Mouse (Mus musculus) thymus, adult 2 months (tissue): ENCODE data around the gene Ambra1. TPM values are rescaled to one million over a fixed set of nuclear protein-coding genes. Genes with fewer than 3 reads are reported as not detected.

Experiments used
- DNase-seq: peaks from one replicate; pipeline ENCODE4 v3.0.0; 2021
- H3K27ac ChIP-seq: fragments of 200-500 bp; 2 replicates; pipeline ENCODE4 v1.5.1; 2012; ENCODE audit warnings: low read length, control low read depth; ENCODE audit not compliant: control insufficient read depth, insufficient read depth
- H3K27me3 ChIP-seq: fragments of 200-500 bp; 2 replicates; pipeline ENCODE4 v1.6.1; 2012; ENCODE audit warnings: mild to moderate bottlenecking, low read length, moderate library complexity, mixed read lengths; ENCODE audit not compliant: control insufficient read depth, insufficient read depth
- H3K36me3 ChIP-seq: fragments of 200-500 bp; 2 replicates; pipeline ENCODE4 v1.6.1; 2012; ENCODE audit warnings: mild to moderate bottlenecking, low read length, moderate library complexity; ENCODE audit not compliant: control insufficient read depth, insufficient read depth
- H3K4me1 ChIP-seq: fragments of 200-500 bp; replicated peaks from 2 replicates; pipeline ENCODE4 v1.6.1; 2012; ENCODE audit warnings: low read length; ENCODE audit not compliant: control insufficient read depth, insufficient read depth
- H3K4me3 ChIP-seq: fragments of 200-500 bp; 2 replicates; pipeline ENCODE4 v1.5.1; 2012; ENCODE audit warnings: mild to moderate bottlenecking, low read length, control low read depth, moderate library complexity; ENCODE audit not compliant: control insufficient read depth, insufficient read depth
- CTCF ChIP-seq: fragments of 200-500 bp; IDR thresholded peaks from 2 replicates; pipeline ENCODE4 v1.5.1; 2012; ENCODE audit warnings: mild to moderate bottlenecking, control low read depth, low read length, moderate library complexity, borderline replicate concordance; ENCODE audit not compliant: control insufficient read depth, poor library complexity, insufficient read depth; ENCODE audit errors: extremely low read depth
- POLR2A ChIP-seq: fragments of 200-500 bp; IDR thresholded peaks from 2 replicates; pipeline ENCODE4 v1.6.1; 2012; ENCODE audit warnings: mild to moderate bottlenecking, low read length, control low read depth, moderate library complexity; ENCODE audit not compliant: control insufficient read depth, poor library complexity, insufficient read depth; ENCODE audit errors: extremely low read depth
- WGBS: fragments of 180-500 bp; shearing (Covaris S2); methylation state at CpG from one replicate; pipeline ENCODE4 v1.1.7; 2018; 5-methylcytosine and 5-hydroxymethylcytosine counted together
- polyA plus RNA-seq: library from polyadenylated mRNA; depleted of rRNA; stranded (reverse); fragments of >200 nt; gene quantifications from 2 replicates; pipeline ENCODE4 v1.2.3, GENCODE M21; 2012

Gene Ambra1
- polyA plus RNA-seq, 1 experiment: 35.0 TPM

GRCm38 (mm10) chr2:91897968-91898367 is 168.0 kb downstream of the Ambra1 start:
- no peaks in the 10 kb centered on the region for H3K27me3 ChIP-seq
- no peak for TF ChIP-seq CTCF
- TF ChIP-seq POLR2A: no peak
- no peaks in the 10 kb centered on the region for H3K4me1 ChIP-seq
- no peak overlapping the region for H3K4me3 ChIP-seq
- H3K36me3 ChIP-seq: peaks cover 13% of the 10 kb centered on the region; the same call in 1 of the 2 replicates
- no peak overlapping the region for H3K27ac ChIP-seq
- no peak for DNase-seq

GRCm38 (mm10) chr2:91899141-91899540 is 169.2 kb downstream of the Ambra1 start:
- no peak overlapping the region for H3K4me3 ChIP-seq

GRCm38 (mm10) chr2:91900431-91900830 is 170.5 kb downstream of the Ambra1 start:
- Histone ChIP-seq H3K27me3 (no peaks in the 10 kb centered on the region), H3K4me3 (no peak overlapping the region), H3K36me3 (peaks cover 13% of the 10 kb centered on the region; the same call in 1 of the 2 replicates), H3K4me1 (no peaks in the 10 kb centered on the region), H3K27ac (no peak overlapping the region)
- TF ChIP-seq CTCF (no peak), POLR2A (no peak)
- no peak for DNase-seq
- WGBS: 98% methylated on average over 8 of the region's 8 CpGs

More at GRCm38 (mm10) chr2:91899141-91899540, 169.2 kb downstream of the Ambra1 start:
- 97% methylated on average over 3 of the region's 3 CpGs for WGBS
- Histone ChIP-seq H3K27ac (no peak overlapping the region), H3K36me3 (peaks cover 13% of the 10 kb centered on the region; the same call in 1 of the 2 replicates), H3K27me3 (no peaks in the 10 kb centered on the region), H3K4me1 (no peaks in the 10 kb centered on the region)
- TF ChIP-seq POLR2A (no peak), CTCF (no peak)
- no peak for DNase-seq

- DNase-seq: no peak
- Histone ChIP-seq H3K36me3 (peaks cover 10% of the 10 kb centered on the region; the same call in 1 of the 2 replicates), H3K4me3 (no peak overlapping the region), H3K27ac (no peak overlapping the region), H3K27me3 (no peaks in the 10 kb centered on the region), H3K4me1 (no peaks in the 10 kb centered on the region)
- TF ChIP-seq POLR2A (no peak), CTCF (no peak)
- WGBS: 94% methylated on average over 5 of the region's 5 CpGs
Observed at GRCm38 (mm10) chr2:91902336-91902735, 172.4 kb downstream of the Ambra1 start.

GRCm38 (mm10) chr2:91903171-91903925 is 173.4 kb downstream of the Ambra1 start:
- WGBS: 97% methylated on average over 3 of the region's 3 CpGs
- no peak for TF ChIP-seq POLR2A
- TF ChIP-seq CTCF: no peak
- DNase-seq: no peak
- no peaks in the 10 kb centered on the region for H3K4me1 ChIP-seq
- H3K4me3 ChIP-seq: no peak overlapping the region
- no peak overlapping the region for H3K27ac ChIP-seq
- no peaks in the 10 kb centered on the region for H3K27me3 ChIP-seq
- peaks cover 10% of the 10 kb centered on the region; the same call in 1 of the 2 replicates for H3K36me3 ChIP-seq

GRCm38 (mm10) chr2:91904618-91905307 is 174.8 kb downstream of the Ambra1 start:
- peaks cover 12% of the 10 kb centered on the region; the same call in 1 of the 2 replicates for H3K36me3 ChIP-seq
- DNase-seq: no peak
- no peak for TF ChIP-seq CTCF
- TF ChIP-seq POLR2A: no peak
- no peaks in the 10 kb centered on the region for H3K4me1 ChIP-seq
- H3K27me3 ChIP-seq: no peaks in the 10 kb centered on the region
- no peak overlapping the region for H3K4me3 ChIP-seq
- H3K27ac ChIP-seq: no peak overlapping the region
- WGBS: 93% methylated on average over 5 of the region's 5 CpGs
